Mouse (Mus musculus): ENCODE results near the gene Cnnm2.

DNA sequence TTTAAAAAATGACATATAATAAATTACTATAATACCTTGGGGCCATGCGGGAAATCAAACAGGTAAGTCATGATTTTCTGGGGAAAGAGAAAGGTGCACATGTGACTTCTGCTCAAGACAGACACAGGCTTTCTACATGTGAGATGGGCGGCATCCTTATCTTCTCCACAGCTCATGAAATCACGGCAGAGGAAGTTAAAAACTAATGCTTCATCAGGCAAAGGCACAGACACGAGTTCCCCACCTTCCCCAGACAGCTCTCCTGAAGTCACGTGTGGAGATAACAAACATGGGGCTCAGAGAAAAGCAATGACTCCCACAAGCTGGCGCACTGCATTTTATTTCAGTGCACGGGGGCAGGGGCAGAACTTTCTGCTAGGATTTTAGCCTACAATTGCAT, 132.1 kb downstream of the Cnnm2 start:
- no peak for TF ChIP-seq POLR2A (IDR thresholded peaks at IDR 0.05; ENCODE audit: control insufficient read depth, extremely low read depth, insufficient read depth, low read length, poor library complexity)
- TF ChIP-seq CTCF (IDR thresholded peaks at IDR 0.05; ENCODE audit: borderline replicate concordance, control insufficient read depth, extremely low read depth, insufficient read depth, low read length, poor library complexity): no peak
